Mouse (Mus musculus) adrenal gland, adult 2 months (tissue): ENCODE measurements around the gene Clec4d. TPM values are rescaled to one million over a fixed set of nuclear protein-coding genes. Genes with fewer than 3 reads are reported as not detected.
"Not testable (repeated sequence)": the region's sequence is repeated elsewhere in the genome, so short reads cannot be mapped to it uniquely, and the experiment has no call there.

Experiments used
- DNase-seq: peaks from one replicate; pipeline ENCODE4 v3.0.0; 2021
- long read RNA-seq: library from polyadenylated mRNA; stranded (forward); transcript quantifications from one replicate; pipeline ENCODE4 v2.0.0, GENCODE M21; 2021
- polyA plus RNA-seq: library from polyadenylated mRNA; depleted of rRNA; stranded (reverse); fragments of >200 nt; gene quantifications from 2 replicates; pipeline ENCODE4 v1.2.3, GENCODE M21; 2012; rRNA removed
- total RNA-seq, 2 experiments: library from RNA; stranded (reverse); gene quantifications; 2 replicates each; pipeline ENCODE4 v1.2.3; 2021

Clec4d gene
- total RNA-seq (under 1 TPM; 0.35 to 0.55 TPM), polyA plus RNA-seq (0.17 TPM in 1 of 2 replicates, not detected in the other)
- long read RNA-seq: 0 reads

DNA sequence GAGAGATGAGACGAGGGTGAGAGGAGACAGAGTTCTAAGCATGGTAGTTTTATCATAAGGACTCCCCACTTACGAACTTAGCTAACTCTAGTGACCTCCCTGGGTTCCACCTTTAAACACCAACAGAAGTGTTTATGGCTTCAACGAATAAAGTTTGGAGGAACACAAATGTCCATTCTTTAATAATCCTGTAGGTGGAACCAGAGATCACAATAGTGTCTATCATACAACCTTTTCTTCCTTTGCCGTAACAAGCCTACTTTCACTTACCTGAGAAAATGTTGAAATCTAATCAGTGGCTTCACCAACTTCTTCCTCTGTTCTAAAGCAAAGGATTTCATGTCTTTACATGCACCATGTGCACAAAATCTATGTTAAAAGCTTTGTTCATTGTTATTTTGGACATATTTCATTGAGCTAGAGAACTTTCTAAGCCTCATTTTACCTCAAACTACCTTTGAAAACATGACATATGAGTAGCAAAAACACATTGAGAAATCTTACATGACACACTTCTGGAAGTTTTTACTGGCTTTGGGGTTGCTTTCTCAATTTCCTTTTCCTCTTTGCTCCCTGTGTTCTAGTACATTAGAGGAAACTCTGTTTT lies at the start of gene Clec4d:
Clec4d (plus strand) TSS at position 557 of the 607 bp plus-strand sequence.
- no peak for DNase-seq

DNA sequence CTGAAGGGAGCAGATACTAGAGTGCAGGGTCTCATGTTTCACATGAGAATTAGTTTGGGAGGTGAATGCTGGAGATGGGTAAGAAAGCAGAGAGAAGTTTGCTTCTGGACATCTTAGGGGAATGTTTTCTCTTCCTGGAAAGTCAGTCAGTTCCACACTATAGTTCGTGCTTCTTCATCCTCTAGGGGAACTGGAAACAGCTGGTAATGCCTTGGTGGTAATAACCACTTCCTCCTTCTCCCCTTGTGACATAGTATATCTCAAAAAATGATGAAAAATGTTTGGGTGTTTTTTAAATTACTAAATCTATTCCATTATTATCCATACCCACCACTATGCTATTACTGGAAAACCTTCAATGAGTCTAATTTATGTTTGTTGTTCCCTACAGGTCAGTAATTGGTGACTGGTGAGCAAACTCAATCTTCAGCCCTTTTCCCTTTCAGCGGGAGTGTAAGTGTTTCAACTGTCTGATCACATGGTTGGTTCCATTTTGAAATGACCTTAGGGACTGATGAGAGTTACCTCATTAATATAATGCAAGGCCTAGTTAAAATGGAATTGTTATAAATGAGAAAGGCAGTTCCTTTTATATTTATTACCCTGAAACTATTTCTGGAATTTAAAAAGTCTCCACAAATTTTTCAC lies 34.3 kb upstream of the Clec4d start:
- DNase-seq: no peak

DNA sequence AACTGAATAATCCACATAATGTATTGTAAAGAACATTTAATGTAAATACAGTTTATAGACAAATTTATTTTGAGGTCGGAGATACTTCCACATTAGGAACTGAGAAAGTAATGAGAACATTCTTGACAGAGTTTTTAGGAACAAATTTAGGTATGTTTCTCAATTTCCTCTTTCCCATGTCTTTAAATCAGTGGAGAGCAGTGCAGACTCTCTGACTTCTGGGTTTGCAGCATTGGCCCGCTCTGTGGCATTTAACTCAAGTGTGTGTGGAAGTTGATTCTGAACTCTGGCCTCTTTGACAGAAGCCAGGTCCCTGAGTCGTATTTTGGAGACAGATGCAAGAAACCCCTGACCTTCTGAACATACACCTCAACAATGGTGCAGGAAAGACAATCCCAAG lies 32.3 kb upstream of the Clec4d start, which contains the start of gene Clec4n:
Clec4n (plus strand) TSS at position 200 of the 400 bp plus-strand sequence.
- no peak for DNase-seq

GRCm38 (mm10) chr6:123231149-123231548 lies 30.8 kb upstream of the Clec4d start:
- no peak for DNase-seq

DNA sequence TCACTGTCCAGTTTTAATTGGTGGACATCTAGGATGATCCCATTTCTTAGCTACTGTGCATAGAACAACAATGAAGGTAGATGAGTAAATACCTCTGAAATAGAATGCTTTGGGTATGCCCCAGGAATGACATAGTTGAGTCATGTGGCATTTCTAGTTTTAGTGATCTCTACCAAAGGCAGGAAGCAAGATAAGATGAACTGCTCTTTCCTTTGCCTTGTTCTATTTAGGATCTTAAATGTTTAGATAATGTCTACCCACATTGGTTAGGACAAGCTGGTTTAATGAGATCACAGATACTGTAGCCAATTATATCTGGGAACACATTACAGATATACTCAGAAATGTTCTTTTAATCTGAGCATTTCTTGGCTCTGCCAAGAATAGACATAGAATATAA lies 24.3 kb upstream of the Clec4d start:
- no peak for DNase-seq

- no peak for DNase-seq
These were observed 17.7 kb upstream of the Clec4d start for GRCm38 (mm10) chr6:123244201-123244600.

DNA sequence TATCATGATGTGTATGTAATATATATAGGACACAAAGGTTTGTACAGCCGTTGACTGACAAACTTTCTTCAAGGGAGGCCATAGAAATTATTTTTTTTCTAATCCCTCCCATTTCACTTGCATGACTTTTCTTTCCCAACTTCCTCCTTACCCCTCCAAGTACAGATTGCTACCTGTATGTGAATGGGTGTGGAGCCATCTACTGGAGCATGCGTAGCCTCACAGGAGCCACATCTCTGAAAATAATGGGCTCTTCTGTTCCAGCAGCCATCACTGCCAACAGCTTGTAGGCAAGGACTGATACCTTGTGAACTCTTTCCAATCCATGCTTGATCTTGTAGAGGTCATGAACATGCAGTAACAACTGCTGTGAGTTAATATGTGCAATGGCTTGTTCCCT lies 13.0 kb upstream of the Clec4d start:
- DNase-seq: not testable (repeated sequence)

GRCm38 (mm10) chr6:123252735-123253134 lies 9.2 kb upstream of the Clec4d start:
- DNase-seq: no peak

GRCm38 (mm10) chr6:123258946-123259345 lies 3.0 kb upstream of the Clec4d start:
- DNase-seq: no peak

DNA sequence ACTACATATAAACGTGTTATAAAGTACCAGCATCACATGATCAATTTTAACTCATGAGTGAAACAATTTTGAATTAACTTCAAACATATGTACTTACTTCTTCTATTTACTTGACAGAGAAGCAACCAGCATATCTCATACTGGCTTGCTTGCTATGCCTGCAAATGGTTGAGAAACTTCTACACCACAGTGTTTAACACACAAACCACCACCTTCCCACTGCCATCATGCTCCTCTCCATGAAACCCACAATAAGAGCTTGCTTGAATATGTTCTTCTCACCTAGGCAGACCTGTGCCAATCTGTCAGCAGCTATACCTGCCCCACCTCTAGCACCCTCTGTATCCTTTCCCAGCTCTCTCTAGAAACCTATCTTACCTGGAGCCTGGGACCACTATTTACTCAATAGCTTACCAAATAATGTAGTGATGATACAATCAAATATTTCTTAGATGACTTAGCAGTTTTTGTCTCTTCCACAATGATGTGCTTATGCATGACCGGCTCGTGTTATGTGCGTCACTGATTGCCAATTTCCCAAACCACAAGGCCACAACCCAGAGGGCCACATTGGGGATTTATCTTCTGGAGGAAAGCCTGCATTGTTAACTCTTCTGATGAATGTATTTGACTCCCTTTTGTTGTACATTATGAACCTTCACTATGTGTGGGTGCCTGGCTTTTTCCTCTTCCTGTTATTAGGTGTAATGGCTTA lies 1.9 kb upstream of the Clec4d start:
- DNase-seq: no peak

- no peak for DNase-seq
These were observed 1.0 kb upstream of the Clec4d start for GRCm38 (mm10) chr6:123260868-123261267.

GRCm38 (mm10) chr6:123264194-123264593 lies 2.3 kb downstream of the Clec4d start:
- DNase-seq: no peak

GRCm38 (mm10) chr6:123265809-123266208 lies 3.9 kb downstream of the Clec4d start:
- DNase-seq: no peak

- DNase-seq: no peak
These were observed 5.0 kb downstream of the Clec4d start for GRCm38 (mm10) chr6:123266945-123267344.

GRCm38 (mm10) chr6:123279443-123279842 lies 17.5 kb downstream of the Clec4d start:
- DNase-seq: no peak

DNA sequence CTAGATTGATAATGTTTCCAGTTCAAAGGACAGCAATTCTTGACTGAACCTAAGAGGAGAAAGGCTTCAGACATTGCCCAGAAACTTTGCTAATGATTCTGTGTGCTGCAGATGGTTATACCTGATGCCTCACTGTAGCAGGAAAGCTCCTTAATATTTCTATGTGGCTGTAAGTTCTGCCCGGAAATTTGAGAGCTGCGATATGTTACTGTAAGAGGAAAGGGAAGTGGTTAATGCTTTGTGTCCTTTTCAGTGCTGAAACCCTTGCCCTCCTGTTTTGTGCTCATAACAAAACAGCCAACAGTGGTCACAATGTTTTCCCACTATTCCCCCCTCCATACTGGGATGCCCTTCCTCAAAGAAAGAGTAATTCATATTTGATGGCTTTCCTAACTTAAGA lies 24.4 kb downstream of the Clec4d start:
- no peak for DNase-seq

DNA sequence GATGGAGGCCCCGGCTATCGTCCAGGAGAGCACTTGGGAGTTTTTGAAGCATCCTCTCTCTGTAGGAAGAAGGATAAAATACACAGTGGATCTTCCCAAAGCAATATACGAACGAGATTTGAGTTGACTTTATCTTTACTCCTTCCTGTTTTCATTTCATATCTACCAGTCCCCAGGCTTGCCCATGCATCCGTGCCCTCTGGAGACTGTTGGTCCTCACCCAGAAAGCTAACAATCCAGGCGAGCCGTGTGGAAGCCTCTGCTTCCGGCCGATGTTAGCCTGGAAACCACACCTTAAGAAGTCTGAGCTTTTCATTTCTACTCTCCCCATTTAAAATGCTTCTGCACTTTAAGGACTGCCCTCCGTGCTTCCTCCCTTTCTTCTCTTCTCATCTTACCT lies 27.0 kb downstream of the Clec4d start:
- DNase-seq: no peak

DNA sequence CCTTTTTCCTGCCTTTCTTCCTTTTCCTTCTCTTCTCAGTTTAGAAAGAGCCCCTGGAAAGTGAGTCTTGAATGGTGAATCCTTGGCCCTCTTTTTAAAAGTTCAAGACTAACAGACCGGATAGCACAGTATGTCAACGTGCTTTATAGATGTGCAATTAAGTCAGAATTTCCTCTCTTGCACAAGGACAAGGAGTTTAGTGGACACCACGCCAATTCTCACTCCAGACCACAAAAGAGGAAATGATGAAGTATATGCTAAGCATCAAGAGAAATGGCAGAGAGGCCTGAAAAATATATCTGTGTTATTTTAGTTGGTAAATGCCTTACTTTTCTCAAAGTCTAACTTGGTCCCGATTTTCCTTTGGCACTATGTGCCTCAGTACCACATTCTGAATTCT lies 27.8 kb downstream of the Clec4d start, which contains the start of gene Clec4e:
Clec4e (minus strand) TSS at position 118 of the 400 bp plus-strand sequence.
- DNase-seq: no peak

- no peak for DNase-seq
These were observed 31.0 kb downstream of the Clec4d start for GRCm38 (mm10) chr6:123292751-123293400.

- DNase-seq: not testable (repeated sequence)
These were observed 31.6 kb downstream of the Clec4d start for GRCm38 (mm10) chr6:123293509-123293908.

GRCm38 (mm10) chr6:123296687-123297086 lies 34.8 kb downstream of the Clec4d start:
- DNase-seq: no peak

DNA sequence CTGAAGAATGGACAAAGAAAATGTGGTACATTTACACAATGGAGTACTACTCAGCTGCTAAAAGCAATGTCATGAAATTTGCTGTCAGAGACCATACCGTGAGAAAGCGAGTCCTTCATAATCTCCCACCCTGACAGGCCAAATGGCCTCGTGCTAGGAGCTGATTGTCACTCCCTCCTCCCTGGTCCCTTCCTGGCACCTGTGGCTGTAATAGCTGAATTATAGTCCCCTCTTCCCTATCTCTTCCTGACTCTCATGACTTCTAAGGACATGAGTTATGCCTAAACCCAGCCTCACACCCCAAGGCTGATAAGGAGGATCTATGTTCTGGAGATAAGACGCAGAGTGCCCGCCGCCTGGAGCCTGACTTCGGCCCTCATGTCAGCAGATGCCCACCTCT lies 44.4 kb downstream of the Clec4d start:
- not testable (repeated sequence) for DNase-seq
